Mouse (Mus musculus): Measurements from ENCODE around the gene Gm7168. TPM values are rescaled to one million over a fixed set of nuclear protein-coding genes. Genes with fewer than 3 reads are reported as not detected.
"Not testable (repeated sequence)": the region's sequence is repeated elsewhere in the genome, so short reads cannot be mapped to it uniquely, and the experiment has no call there.

Gene Gm7168
- polyA plus RNA-seq, 1 experiment from 2014 or later: not detected

DNA sequence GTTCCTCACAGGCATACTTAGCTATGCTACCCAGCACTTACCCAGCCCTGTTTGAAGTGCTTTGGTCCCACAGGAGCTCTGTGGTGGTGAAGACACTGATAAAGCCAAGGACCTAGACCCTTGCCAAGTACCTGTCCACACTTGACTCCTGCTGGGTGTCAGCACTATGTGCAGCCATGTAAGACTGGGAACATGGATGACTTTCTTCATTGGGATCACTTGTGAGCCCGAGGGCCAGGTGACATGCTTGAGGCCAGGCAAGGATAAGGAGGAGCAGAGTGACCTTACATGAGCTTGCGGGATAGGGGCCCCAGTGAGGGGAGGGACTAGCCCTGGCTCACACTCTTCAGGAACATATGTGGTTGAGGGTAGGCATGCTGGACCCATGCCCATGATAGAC, 8.9 kb upstream of the Gm7168 start:
- not testable (repeated sequence) for H3K79me2 ChIP-seq (ENCODE audit: inconsistent target); H3K36me3 ChIP-seq (ENCODE audit: inconsistent target); H3K27ac ChIP-seq; H3K4me3 ChIP-seq (ENCODE audit: inconsistent target)
- 88% methylated on average over 2 of the region's 2 CpGs for WGBS (ENCODE audit: missing documents)

GRCm38 (mm10) chr17:13940487-13940886, 7.7 kb upstream of the Gm7168 start:
- Histone ChIP-seq H3K36me3 (ENCODE audit: inconsistent target) (no peaks in the 10 kb centered on the region), H3K79me2 (ENCODE audit: inconsistent target) (no peaks in the 10 kb centered on the region), H3K4me3 (ENCODE audit: inconsistent target) (no peak overlapping the region), H3K27ac (no peak overlapping the region)
- WGBS (ENCODE audit: missing documents): 63% methylated on average over 1 of the region's 1 CpGs

DNA sequence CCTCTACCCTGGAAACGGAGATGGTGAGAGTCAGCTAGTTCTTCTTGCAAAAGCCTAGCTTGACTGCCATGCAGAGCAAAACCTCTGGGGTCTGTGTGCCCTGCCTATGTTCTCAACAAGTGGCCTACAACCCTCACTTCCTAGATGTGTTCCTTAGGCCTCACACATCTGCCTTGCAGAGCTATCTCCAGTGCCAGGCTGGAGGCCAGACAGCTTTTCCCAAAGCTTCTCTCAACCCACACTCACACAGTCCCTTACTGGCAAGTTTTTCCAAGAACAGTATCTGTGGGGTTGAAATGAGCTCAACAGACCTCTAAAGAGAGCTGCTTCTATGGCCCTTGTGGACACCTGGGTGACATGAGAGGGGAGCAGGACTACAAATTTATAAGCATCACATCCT, 3.4 kb downstream of the Gm7168 start:
- WGBS (ENCODE audit: missing documents): 73% methylated on average over 1 of the region's 1 CpGs
- not testable (repeated sequence) for H3K4me3 ChIP-seq (ENCODE audit: inconsistent target); H3K27ac ChIP-seq; H3K36me3 ChIP-seq (ENCODE audit: inconsistent target); H3K79me2 ChIP-seq (ENCODE audit: inconsistent target)

- H3K79me2 ChIP-seq (ENCODE audit: inconsistent target); H3K36me3 ChIP-seq (ENCODE audit: inconsistent target); H3K4me3 ChIP-seq (ENCODE audit: inconsistent target); H3K27ac ChIP-seq: not testable (repeated sequence)
- 71% methylated on average over 1 of the region's 2 CpGs for WGBS (ENCODE audit: missing documents)
Observed at GRCm38 (mm10) chr17:13958129-13958528, 10.0 kb downstream of the Gm7168 start.

- not testable (repeated sequence) for H3K36me3 ChIP-seq (ENCODE audit: inconsistent target); H3K27ac ChIP-seq; H3K4me3 ChIP-seq (ENCODE audit: inconsistent target); H3K79me2 ChIP-seq (ENCODE audit: inconsistent target)
- WGBS (ENCODE audit: missing documents): 100% methylated on average over 1 of the region's 3 CpGs
Observed at GRCm38 (mm10) chr17:13962245-13962644, 14.1 kb downstream of the Gm7168 start.

DNA sequence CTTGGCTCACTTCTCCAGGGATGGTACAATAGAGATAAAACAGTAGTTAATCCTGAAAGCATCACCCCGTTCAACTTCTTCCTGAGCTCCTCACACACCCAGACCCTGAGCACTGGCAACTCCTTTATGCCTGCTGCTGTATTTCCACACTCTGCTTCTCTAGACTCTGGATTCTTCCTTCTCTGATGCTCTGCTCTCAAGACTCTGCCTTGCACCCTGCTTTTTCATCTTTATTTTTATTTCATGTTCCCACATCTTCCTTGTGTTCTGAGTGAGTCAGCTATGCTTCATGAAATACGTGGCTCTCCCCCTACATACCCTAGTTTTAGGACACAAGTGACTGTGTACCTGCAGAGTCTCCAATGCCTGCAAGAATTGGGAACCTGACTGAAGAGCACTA, 16.9 kb downstream of the Gm7168 start:
- not testable (repeated sequence) for H3K79me2 ChIP-seq (ENCODE audit: inconsistent target); H3K36me3 ChIP-seq (ENCODE audit: inconsistent target); H3K27ac ChIP-seq; H3K4me3 ChIP-seq (ENCODE audit: inconsistent target)
- no CpG with 5 or more reads among the region's 2 CpGs for WGBS (ENCODE audit: missing documents)

DNA sequence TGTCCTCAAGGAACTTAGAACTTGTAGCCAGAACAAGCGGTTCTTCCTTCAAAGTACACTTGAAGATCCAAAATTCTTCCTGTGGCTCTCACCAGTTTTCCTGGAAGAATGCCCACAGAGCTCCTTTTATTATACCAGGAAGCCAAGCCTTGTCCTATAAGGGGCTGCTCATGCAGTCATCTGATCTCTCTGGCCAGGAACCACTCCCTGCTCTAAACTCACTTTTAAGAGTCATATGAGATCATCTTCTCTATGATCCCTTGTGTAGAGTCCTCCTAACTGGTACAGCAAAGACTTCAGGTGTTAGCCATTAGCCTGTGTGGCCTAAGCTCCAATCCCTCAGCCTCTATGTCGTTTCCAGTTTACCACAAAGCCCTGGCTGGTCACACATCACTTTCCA, 21.7 kb downstream of the Gm7168 start:
- H3K27ac ChIP-seq; H3K36me3 ChIP-seq (ENCODE audit: inconsistent target); H3K79me2 ChIP-seq (ENCODE audit: inconsistent target); H3K4me3 ChIP-seq (ENCODE audit: inconsistent target): not testable (repeated sequence)
- 45% methylated on average over 1 of the region's 2 CpGs for WGBS (ENCODE audit: missing documents)

DNA sequence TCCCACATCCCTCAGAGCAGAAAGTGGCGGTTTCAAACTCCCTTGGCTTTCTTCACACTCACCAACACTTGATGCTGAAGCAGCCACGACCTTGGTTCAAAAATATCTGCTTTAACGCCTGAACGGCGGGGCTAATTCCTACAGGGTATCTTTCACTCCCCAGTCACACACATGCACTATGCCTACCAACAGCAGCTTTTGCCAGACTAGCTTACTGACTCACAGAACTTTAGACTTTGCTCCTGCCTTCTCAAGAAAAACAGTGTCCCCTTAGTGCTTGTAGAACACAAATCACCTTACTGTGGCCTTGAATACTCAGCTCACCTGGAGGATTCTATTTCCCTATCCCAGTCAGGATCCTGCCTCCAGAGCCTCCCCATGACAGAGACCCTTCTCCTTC, 22.6 kb downstream of the Gm7168 start:
- whole genome bisulfite sequencing (ENCODE audit: missing documents): no CpG with 5 or more reads among the region's 5 CpGs
- H3K27ac ChIP-seq; H3K4me3 ChIP-seq (ENCODE audit: inconsistent target); H3K79me2 ChIP-seq (ENCODE audit: inconsistent target); H3K36me3 ChIP-seq (ENCODE audit: inconsistent target): not testable (repeated sequence)

- Histone ChIP-seq H3K36me3 (ENCODE audit: inconsistent target) (no peaks in the 10 kb centered on the region), H3K4me3 (ENCODE audit: inconsistent target) (no peak overlapping the region), H3K79me2 (ENCODE audit: inconsistent target) (no peaks in the 10 kb centered on the region), H3K27ac (no peak overlapping the region)
- WGBS (ENCODE audit: missing documents): 92% methylated on average over 1 of the region's 1 CpGs
Observed at GRCm38 (mm10) chr17:13987690-13988089, 39.5 kb downstream of the Gm7168 start.

GRCm38 (mm10) chr17:13993425-13993824, 45.3 kb downstream of the Gm7168 start:
- H3K36me3 ChIP-seq (ENCODE audit: inconsistent target); H3K79me2 ChIP-seq (ENCODE audit: inconsistent target); H3K4me3 ChIP-seq (ENCODE audit: inconsistent target); H3K27ac ChIP-seq: not testable (repeated sequence)
- 51% methylated on average over 2 of the region's 2 CpGs for WGBS (ENCODE audit: missing documents)

Other genes starting within 250 kb of the Gm7168 start
- 6.6 to 17.4 TPM (median 10.4 TPM) in 3 replicates for gene Afdn, start 187.8 kb upstream of the Gm7168 start, polyA plus RNA-seq (2018)
- gene Tcte2, start 186.5 kb upstream of the Gm7168 start, polyA plus RNA-seq (2018): not detected in 3 replicates
- gene Gm7356, start 55.3 kb downstream of the Gm7168 start, polyA plus RNA-seq (2018): not detected in 3 replicates
- not detected in 3 replicates for gene Gm7358, start 111.2 kb downstream of the Gm7168 start, polyA plus RNA-seq (2018)